ENCODE assay signal across 12 mouse cellular contexts in genomic region chr8:47286081-47286700, GRCm38 (mm10).
DNase-seq lines count a peak whose midpoint lies in the region; ATAC-seq and TF ChIP-seq lines count a peak whose summit lies in the region.
"Had no signal": no experiment of that assay in that cellular context is flagged by ENCODE, and none has a peak within 500 bp of the region (broad histone marks: within the 10 kb centered on the region; RNA-seq: fewer than 3 reads in every experiment).

No protein-coding gene starts in this region.

- H3K4me1 ChIP-seq in heart, postnatal 0 days (ENCODE audit: control insufficient read depth, insufficient read depth), result peaks cover 22% of the 10 kb centered on the region
- H3K4me1 ChIP-seq in embryonic fibroblast, embryonic 13.5 days (ENCODE audit: control insufficient read depth, insufficient read depth, low read length), result peaks cover 15% of the 10 kb centered on the region
- peaks cover 16% of the 10 kb centered on the region for H3K4me1 ChIP-seq in intestine, embryonic 14.5 days (replicated peaks; ENCODE audit: control insufficient read depth, insufficient read depth, low read length)
- H3K4me1 ChIP-seq in neural tube, embryonic 12.5 days, result peaks cover 45% of the 10 kb centered on the region

- no peaks in the 10 kb centered on the region for H3K9me3 ChIP-seq in heart, postnatal 0 days (replicated peaks; ENCODE audit: control insufficient read depth, low read length)
- no peaks in the 10 kb centered on the region for H3K9me3 ChIP-seq in intestine, embryonic 14.5 days (ENCODE audit: control insufficient read depth, low read length)
- H3K9me3 ChIP-seq in neural tube, embryonic 12.5 days, result no peaks in the 10 kb centered on the region

- no peak overlapping the region for H3K4me3 ChIP-seq in heart, postnatal 0 days (ENCODE audit: low read depth, low read length)
- peak overlapping the region; percentile 52; the same call in 1 of the 2 replicates for H3K4me3 ChIP-seq in embryonic fibroblast, embryonic 13.5 days (ENCODE audit: insufficient read depth, low read length)
- H3K4me3 ChIP-seq in intestine, embryonic 14.5 days (ENCODE audit: low read depth, low read length), result peak overlapping the region; percentile 65
- H3K4me3 ChIP-seq in neural tube, embryonic 12.5 days, result peak overlapping the region; percentile 96

- no peaks in the 10 kb centered on the region for H3K36me3 ChIP-seq in heart, postnatal 0 days (replicated peaks; ENCODE audit: control insufficient read depth, insufficient read depth, low read length)
- H3K36me3 ChIP-seq in intestine, embryonic 14.5 days (ENCODE audit: control insufficient read depth, insufficient read depth, low read length), result no peaks in the 10 kb centered on the region
- no peaks in the 10 kb centered on the region for H3K36me3 ChIP-seq in neural tube, embryonic 12.5 days

- 89% methylated on average over 12 of the region's 12 CpGs for WGBS in heart, postnatal 0 days
- 87% methylated on average over 12 of the region's 12 CpGs for WGBS in intestine, embryonic 14.5 days
- WGBS in neural tube, embryonic 12.5 days, result 61% methylated on average over 12 of the region's 12 CpGs

- TF ChIP-seq POLR2A in embryonic fibroblast, embryonic 13.5 days (IDR thresholded peaks at IDR 0.05; ENCODE audit: low read depth, low read length), result no peak

- H3K27me3 ChIP-seq in heart, postnatal 0 days (ENCODE audit: control insufficient read depth, insufficient read depth, low read length), result no peaks in the 10 kb centered on the region
- peaks cover 21% of the 10 kb centered on the region for H3K27me3 ChIP-seq in intestine, embryonic 14.5 days (replicated peaks; ENCODE audit: control insufficient read depth, insufficient read depth, low read length)
- H3K27me3 ChIP-seq in neural tube, embryonic 12.5 days (replicated peaks), result no peaks in the 10 kb centered on the region

- ATAC-seq in heart, postnatal 0 days (ENCODE audit: insufficient read depth, low read depth), result no peak
- ATAC-seq in intestine, embryonic 14.5 days (replicated peaks; ENCODE audit: low FRiP score, low TSS enrichment, low read depth), result no peak
- no peak for ATAC-seq in neural tube, embryonic 12.5 days (ENCODE audit: low FRiP score, low read depth)
- ATAC-seq in frontal cortex, adult (ENCODE audit: low TSS enrichment), result no peak

- no peak for DNase-seq in heart, postnatal 0 days (ENCODE audit: low spot score)
- DNase-seq in heart, postnatal 4 days, result no peak
- no peak for DNase-seq in intestine, embryonic 14.5 days (ENCODE audit: low spot score)
- no peak for DNase-seq in urinary bladder, adult 2 months (ENCODE audit: low spot score)
- DNase-seq in adrenal gland, postnatal 25 days, result no peak
- DNase-seq: cerebellum, adult 11 months; layer of hippocampus, adult 9-11 months; thymus, adult 2 months had no signal

- H3K4me2 ChIP-seq in heart, postnatal 0 days (ENCODE audit: low read depth, low read length), result peak overlapping the region; percentile 86; the same call in 1 of the 2 replicates
- peak overlapping the region; percentile 82 for H3K4me2 ChIP-seq in intestine, embryonic 14.5 days (ENCODE audit: low read length)
- H3K4me2 ChIP-seq in neural tube, embryonic 12.5 days (replicated peaks), result peak overlapping the region; percentile 83

- no peak for TF ChIP-seq EP300 in heart, postnatal 0 days (IDR thresholded peaks at IDR 0.05; ENCODE audit: low read depth)

- no peak overlapping the region for H3K27ac ChIP-seq in heart, postnatal 0 days (ENCODE audit: low read depth)
- H3K27ac ChIP-seq in embryonic fibroblast, embryonic 13.5 days (ENCODE audit: insufficient read depth, low read length), result no peak overlapping the region
- H3K27ac ChIP-seq in intestine, embryonic 14.5 days (ENCODE audit: low read depth), result no peak overlapping the region
- H3K27ac ChIP-seq in neural tube, embryonic 12.5 days, result no peak overlapping the region
- H3K27ac ChIP-seq: macrophage had no signal

- no peak for TF ChIP-seq CTCF in heart, postnatal 0 days (IDR thresholded peaks at IDR 0.05; ENCODE audit: low read depth)
- no peak for TF ChIP-seq CTCF in embryonic fibroblast, embryonic 13.5 days (IDR thresholded peaks at IDR 0.05; ENCODE audit: borderline replicate concordance, insufficient read depth, low read length)

- H3K9ac ChIP-seq in heart, postnatal 0 days (replicated peaks; ENCODE audit: low read depth, low read length), result no peak overlapping the region
- peak overlapping the region; percentile 5; the same call in 1 of the 2 replicates for H3K9ac ChIP-seq in intestine, embryonic 14.5 days (ENCODE audit: low read length)
- peak overlapping the region; percentile 99 for H3K9ac ChIP-seq in neural tube, embryonic 12.5 days
